Mouse (Mus musculus) stomach, postnatal 0 days (tissue): ENCODE results near the gene Tmem238l. TPM values are rescaled to one million over a fixed set of nuclear protein-coding genes. Genes with fewer than 3 reads are reported as not detected.

ENCODE experiments used
- ATAC-seq: fragments of 200-750 bp; cut with Nextera tagmentation; 2 replicates; pipeline ENCODE4 v1.8.0; 2017; ENCODE audit not compliant: low FRiP score, low TSS enrichment
- DNase-seq: peaks from one replicate; pipeline ENCODE4 v3.0.0-alpha.2; 2016; ENCODE audit warnings: low spot score
- H3K27ac ChIP-seq: fragments of 300-500 bp; sonication (generic); replicated peaks from 2 replicates; pipeline ENCODE4 v1.5.1; 2014; ENCODE audit warnings: mild to moderate bottlenecking, control low read depth
- H3K27me3 ChIP-seq: fragments of 300-500 bp; sonication (generic); 2 replicates; pipeline ENCODE4 v1.6.1; 2014; ENCODE audit warnings: low read length; ENCODE audit not compliant: control insufficient read depth, insufficient read depth
- H3K36me3 ChIP-seq: fragments of 300-500 bp; sonication (generic); 2 replicates; pipeline ENCODE4 v1.6.1; 2014; ENCODE audit warnings: low read length, mixed read lengths; ENCODE audit not compliant: control insufficient read depth, insufficient read depth
- H3K4me1 ChIP-seq: fragments of 300-500 bp; sonication (generic); replicated peaks from 2 replicates; pipeline ENCODE4 v1.6.1; 2014; ENCODE audit warnings: antibody characterized with exemption; ENCODE audit not compliant: control insufficient read depth, insufficient read depth
- H3K4me2 ChIP-seq: fragments of 300-500 bp; sonication (generic); replicated peaks from 2 replicates; pipeline ENCODE4 v1.6.1; 2014; ENCODE audit warnings: low read depth, mild to moderate bottlenecking, control low read depth, moderate library complexity
- H3K4me3 ChIP-seq: fragments of 300-500 bp; sonication (generic); 2 replicates; pipeline ENCODE4 v1.5.1; 2014; ENCODE audit warnings: low read depth, low read length, control low read depth
- H3K9ac ChIP-seq: fragments of 300-500 bp; sonication (generic); 2 replicates; pipeline ENCODE4 v1.6.1; 2014; ENCODE audit warnings: mild to moderate bottlenecking, low read length, control low read depth, mixed read lengths
- H3K9me3 ChIP-seq: fragments of 300-500 bp; sonication (generic); 2 replicates; pipeline ENCODE4 v1.6.1; 2016; ENCODE audit warnings: low read length; ENCODE audit not compliant: control insufficient read depth
- CTCF ChIP-seq: IDR thresholded peaks from 2 replicates; pipeline ENCODE4 v1.5.1; 2016; ENCODE audit warnings: antibody characterized with exemption, low read depth, mild to moderate bottlenecking, moderate library complexity
- EP300 ChIP-seq: optimal IDR thresholded peaks from 2 replicates; pipeline ENCODE3; 2016; ENCODE audit warnings: antibody characterized with exemption
- WGBS: fragments of 180-500 bp; shearing (Covaris S2); extraction: QIAGEN DNeasy Blood & Tissue Kit; methylation state at CpG from one replicate; pipeline ENCODE4 v1.1.7; 2014; 5-methylcytosine and 5-hydroxymethylcytosine counted together
- polyA plus RNA-seq: library from polyadenylated mRNA; unstranded; fragments of >200 nt; fragmentation: Nextera tagmentation; extraction: Ambion mirVana; gene quantifications from 2 replicates; pipeline ENCODE4 v1.2.1, GENCODE M21; 2015

The Tmem238l gene
- polyA plus RNA-seq, 1 experiment from 2014 or later: 21.4 TPM

DNA sequence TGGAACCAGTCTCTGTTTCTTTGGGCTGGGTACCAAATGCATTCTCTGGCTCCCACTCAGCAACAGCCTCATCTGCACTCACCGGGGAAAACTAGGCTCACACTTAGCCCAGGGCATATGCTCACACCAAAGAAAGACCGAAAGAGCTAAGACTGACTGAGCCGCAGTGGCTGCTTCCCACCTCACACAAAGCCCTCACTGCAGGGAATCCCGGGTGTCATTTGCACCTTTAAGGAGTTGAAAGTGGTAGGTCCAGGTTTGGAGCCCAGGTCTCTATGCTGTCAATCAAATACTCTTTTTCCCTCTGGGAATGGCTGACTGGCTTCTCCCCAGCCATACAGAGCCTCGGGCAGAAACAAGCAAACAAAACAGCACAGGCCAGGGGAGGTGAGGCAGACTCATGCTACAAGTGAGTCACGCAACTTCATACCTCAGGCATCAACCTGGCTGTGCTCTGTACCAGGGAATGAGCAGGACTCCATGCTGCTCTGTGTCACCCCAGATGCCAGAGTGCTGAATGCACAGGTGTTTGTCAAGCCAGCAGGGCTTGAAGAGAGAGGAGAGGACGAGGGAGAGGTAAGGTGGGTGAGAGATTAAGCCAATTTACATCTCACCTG, 10.2 kb downstream of the Tmem238l start:
- no peak overlapping the region for H3K9ac ChIP-seq
- no peak overlapping the region for H3K27ac ChIP-seq
- WGBS: 16% methylated on average over 7 of the region's 7 CpGs
- no peaks in the 10 kb centered on the region for H3K9me3 ChIP-seq
- DNase-seq: peak; percentile 46
- H3K4me2 ChIP-seq: no peak overlapping the region
- no peak overlapping the region for H3K4me3 ChIP-seq
- H3K27me3 ChIP-seq: no peaks in the 10 kb centered on the region
- peak; percentile 85 for ATAC-seq
- no peaks in the 10 kb centered on the region for H3K4me1 ChIP-seq
- no peaks in the 10 kb centered on the region for H3K36me3 ChIP-seq
- no peak for TF ChIP-seq EP300
- no peak for TF ChIP-seq CTCF

DNA sequence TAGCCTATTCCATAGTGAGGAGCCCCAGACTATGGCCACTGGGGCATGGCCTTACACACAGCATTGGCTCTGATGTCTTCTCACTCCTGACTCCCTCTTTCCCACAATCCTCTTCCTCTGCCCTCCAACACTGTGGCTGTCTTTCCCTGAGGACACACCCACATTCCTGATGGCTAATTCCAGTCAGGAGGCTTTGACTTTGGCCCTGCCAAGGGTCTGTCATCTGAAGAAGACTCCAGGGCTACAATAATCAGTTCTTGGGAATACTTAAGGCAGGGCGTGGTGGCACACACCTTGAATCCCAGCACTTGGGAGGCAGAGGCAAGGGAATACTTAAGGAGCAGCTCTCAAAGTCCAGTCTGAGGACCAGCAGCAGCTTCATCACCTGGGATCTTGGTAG, 12.1 kb downstream of the Tmem238l start:
- TF ChIP-seq EP300: no peak
- TF ChIP-seq CTCF: no peak
- ATAC-seq: no peak
- no peak overlapping the region for H3K27ac ChIP-seq

DNA sequence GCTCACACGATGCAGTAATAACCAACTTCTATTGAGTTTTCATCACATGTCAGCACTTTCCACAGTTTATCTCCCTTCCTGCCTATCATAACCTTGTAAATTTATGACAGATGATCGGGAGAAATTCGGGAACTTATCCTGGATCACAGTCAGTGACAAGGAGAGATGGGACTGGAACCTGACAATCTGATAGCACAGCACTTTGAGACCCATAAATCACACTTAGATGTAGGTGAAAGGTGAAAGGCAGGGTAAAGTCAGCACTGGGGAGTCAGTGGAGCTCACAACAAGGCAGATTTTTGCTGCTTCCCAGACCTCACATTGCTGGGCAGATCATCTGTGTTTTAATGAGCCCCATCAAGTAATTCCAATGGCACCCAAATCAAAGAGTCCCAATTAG, 17.1 kb downstream of the Tmem238l start:
- H3K27ac ChIP-seq: no peak overlapping the region
- H3K4me2 ChIP-seq: no peak overlapping the region
- H3K9me3 ChIP-seq: no peaks in the 10 kb centered on the region
- 78% methylated on average over 3 of the region's 3 CpGs for WGBS
- DNase-seq (no peak), ATAC-seq (no peak)
- TF ChIP-seq CTCF (no peak), EP300 (no peak)
- no peak overlapping the region for H3K9ac ChIP-seq
- H3K27me3 ChIP-seq: no peaks in the 10 kb centered on the region
- no peak overlapping the region for H3K4me3 ChIP-seq
- H3K4me1 ChIP-seq: no peaks in the 10 kb centered on the region
- no peaks in the 10 kb centered on the region for H3K36me3 ChIP-seq

More for the DNA sequence above, 12.1 kb downstream of the Tmem238l start:
- H3K4me2 ChIP-seq: no peak overlapping the region
- H3K36me3 ChIP-seq: no peaks in the 10 kb centered on the region
- no peak overlapping the region for H3K4me3 ChIP-seq
- H3K9ac ChIP-seq: no peak overlapping the region
- DNase-seq: no peak
- WGBS: 84% methylated on average over 1 of the region's 1 CpGs
- no peaks in the 10 kb centered on the region for H3K4me1 ChIP-seq
- H3K27me3 ChIP-seq: no peaks in the 10 kb centered on the region
- no peaks in the 10 kb centered on the region for H3K9me3 ChIP-seq

DNA sequence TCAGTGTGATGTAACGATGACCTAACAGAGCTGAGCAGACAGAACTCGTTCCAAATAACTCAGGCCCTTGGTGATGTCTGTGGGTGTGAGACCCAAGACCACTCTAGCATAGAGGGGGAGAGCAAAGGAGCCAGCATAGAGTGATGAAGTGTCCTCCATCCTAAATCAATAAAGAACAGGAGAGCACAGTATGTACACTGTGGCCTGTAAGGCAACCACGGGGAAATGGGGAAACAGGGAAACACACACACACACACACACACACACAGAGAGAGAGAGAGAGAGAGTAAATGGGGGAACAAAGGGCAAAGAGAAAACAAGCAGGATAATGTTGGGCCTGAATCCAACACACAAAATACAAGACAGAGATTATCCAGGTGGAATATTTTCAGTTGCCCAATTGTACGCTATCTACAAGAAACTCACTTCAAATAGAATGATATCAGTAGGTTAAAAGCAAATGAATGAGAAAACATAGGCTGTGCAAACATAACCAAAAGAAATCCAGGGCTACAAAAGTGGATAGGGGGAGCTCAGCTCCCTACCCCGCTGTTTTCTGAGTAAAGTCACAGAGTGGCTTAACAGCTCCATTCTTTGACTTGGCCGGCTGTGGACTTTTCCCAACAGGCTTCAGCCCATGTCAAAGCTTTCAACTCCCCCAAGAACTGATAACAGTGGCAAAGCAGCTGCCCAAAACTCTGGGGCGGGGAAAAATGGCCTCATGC, 19.3 kb downstream of the Tmem238l start:
- H3K27ac ChIP-seq: no peak overlapping the region
- H3K4me1 ChIP-seq: no peaks in the 10 kb centered on the region
- peak; percentile 66 for DNase-seq
- no peak overlapping the region for H3K4me2 ChIP-seq
- H3K27me3 ChIP-seq: no peaks in the 10 kb centered on the region
- 74% methylated on average over 7 of the region's 7 CpGs for WGBS
- no peak overlapping the region for H3K9ac ChIP-seq
- no peaks in the 10 kb centered on the region for H3K9me3 ChIP-seq
- TF ChIP-seq CTCF: no peak
- TF ChIP-seq EP300: no peak
- H3K36me3 ChIP-seq: no peaks in the 10 kb centered on the region
- peak; percentile 83 for ATAC-seq
- no peak overlapping the region for H3K4me3 ChIP-seq

DNA sequence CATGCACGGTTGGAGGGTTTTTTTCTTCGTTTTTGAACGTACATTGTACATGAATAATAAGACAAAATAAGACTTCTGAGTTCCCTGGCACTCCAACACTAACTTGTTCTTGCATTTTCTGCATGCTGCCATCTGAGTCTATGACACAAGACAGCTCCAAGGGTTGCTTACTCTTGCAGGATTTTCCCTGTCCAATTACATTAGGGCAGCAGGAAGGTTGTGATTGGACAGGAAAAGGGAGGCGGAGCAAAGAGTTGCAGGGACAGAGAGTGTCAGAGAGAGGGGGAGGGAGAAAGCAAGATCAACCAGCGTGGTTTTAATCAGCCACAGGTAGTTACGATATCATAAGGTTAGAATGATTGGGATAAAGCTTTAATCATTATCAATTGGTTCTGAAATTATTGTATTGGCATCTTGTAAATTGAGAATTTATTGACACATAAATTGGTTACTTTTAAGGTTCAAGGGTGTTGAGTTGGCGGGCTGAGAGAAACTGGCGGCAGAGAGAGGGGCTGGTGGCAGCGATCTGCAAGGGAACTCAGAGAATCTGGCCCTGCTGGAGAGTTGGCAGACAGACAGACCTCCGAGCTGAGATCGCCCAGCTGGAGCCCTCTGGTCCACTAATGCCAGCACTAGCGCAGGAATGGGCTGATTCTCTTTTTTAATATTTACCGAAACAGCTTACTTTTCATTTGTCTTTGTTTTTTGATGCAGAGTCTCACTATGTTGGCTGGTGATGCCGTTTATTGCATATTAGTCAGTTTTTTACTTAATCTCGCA, 25.1 kb downstream of the Tmem238l start:
- DNase-seq (no peak), ATAC-seq (no peak)
- Histone ChIP-seq H3K4me2 (no peak overlapping the region), H3K27ac (no peak overlapping the region), H3K4me1 (peaks cover 5% of the 10 kb centered on the region), H3K9me3 (no peaks in the 10 kb centered on the region), H3K27me3 (no peaks in the 10 kb centered on the region), H3K36me3 (no peaks in the 10 kb centered on the region), H3K9ac (no peak overlapping the region), H3K4me3 (no peak overlapping the region)
- TF ChIP-seq CTCF: no peak
- 65% methylated on average over 15 of the region's 15 CpGs for WGBS
